Mouse (Mus musculus) c-Kit-negative CD71-positive TER-119-positive erythroid progenitor cells, embryonic 14.5 days (primary cell): ENCODE measurements around the gene Camta1.
A peak's percentile ranks its signal among the peaks of the same experiment; 100 is the strongest.

Experiments
- DNase-seq: peaks from one replicate; pipeline ENCODE4 v3.0.0-alpha.2; 2013; ENCODE audit warnings: low read depth, low spot score

The Camta1 gene

DNA sequence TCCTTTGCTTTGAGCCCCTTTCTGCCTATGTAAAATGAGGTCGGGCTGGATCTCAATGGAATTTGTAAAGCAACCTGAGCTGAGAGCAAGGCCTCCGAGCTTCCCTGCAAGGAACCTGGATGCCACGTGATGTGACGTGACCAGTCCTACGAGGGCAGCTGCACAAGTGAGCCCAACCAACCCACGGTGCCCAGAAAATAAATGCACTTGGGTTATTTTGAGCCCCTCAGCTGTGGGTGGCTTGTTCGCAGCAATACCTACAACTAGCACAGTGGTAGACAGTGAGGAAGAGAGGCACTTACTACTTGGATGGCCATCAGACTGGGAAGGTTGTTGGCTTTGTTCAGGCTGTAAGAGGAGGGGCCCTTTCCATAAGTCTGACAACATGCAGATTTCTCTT, 747.1 kb downstream of the Camta1 start:
- no peak for DNase-seq

DNA sequence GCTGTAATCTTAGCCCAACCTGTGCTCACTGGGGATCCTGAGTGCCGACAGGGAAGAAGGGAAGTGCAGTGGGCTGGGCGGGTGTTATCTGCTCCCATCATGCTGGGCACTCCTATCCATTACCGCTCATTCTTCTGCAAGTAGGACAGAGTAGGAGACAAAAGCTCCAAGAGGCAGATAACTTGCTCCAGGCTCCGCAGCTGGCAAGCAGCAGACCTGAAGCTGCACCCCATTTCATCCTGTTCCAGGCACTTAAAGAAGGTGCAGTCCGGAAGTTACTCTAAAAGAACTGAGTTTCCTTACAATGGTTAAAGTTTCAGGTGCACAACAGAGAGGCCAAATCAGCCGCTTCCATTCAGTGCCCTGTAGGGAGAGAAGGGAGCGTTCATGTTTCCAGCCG, 750.5 kb downstream of the Camta1 start:
- no peak for DNase-seq

DNA sequence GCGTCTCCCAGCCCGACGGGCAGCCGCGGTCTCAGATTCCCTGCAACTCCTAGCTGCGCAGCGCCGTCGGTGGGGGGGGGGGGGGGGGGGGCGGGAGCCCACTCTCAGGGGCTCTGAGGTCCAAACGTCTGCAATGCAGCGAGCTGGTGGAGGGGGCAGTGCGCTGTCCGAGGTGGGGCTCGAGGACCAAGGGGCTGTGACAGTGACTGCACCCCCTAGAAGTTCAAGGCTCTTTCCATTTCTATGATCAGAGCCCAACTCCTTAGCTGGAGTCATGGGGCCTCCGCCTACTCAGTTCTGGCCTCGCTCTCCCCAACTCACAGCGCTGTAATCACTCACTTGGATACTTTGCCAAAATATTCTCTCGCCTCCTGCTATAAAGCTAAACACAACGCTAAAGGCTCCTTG, 752.8 kb downstream of the Camta1 start:
- DNase-seq: no peak

DNA sequence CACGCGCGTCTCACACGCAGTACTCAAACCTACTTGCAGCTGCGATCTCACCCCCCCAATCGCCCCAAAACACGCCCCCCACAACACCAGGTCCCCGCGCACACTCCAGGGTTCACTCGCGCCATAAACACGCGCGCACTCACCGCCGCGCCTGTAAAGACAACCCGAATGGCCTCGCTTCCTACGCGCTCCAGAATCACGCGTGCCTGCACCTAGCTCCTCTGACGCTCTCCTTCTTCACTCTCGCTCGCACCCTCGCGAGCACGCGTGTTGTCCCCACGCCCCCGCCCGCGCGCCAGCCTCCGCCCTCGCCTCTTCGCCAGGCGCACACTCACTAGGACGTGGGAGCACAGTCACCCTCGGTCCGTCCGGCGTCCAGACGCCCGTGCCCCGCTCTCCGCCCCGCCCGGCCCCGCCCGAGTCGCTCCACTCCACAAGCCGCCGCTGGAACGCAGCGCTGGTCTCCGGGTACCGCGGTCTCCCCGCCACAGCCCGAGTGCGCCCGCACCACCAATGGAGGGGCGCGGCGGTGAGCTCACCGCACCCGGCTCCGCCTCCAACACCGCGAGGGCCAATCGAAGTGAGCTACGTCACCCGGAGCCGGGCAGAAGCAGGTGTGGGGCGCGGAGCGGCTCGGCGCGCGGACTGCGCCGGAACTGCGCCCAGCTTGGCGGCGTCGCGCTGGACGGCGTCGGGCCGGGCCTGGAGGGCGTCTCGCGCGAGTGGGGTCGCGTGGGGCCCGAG, 753.5 kb downstream of the Camta1 start:
- no peak for DNase-seq

DNA sequence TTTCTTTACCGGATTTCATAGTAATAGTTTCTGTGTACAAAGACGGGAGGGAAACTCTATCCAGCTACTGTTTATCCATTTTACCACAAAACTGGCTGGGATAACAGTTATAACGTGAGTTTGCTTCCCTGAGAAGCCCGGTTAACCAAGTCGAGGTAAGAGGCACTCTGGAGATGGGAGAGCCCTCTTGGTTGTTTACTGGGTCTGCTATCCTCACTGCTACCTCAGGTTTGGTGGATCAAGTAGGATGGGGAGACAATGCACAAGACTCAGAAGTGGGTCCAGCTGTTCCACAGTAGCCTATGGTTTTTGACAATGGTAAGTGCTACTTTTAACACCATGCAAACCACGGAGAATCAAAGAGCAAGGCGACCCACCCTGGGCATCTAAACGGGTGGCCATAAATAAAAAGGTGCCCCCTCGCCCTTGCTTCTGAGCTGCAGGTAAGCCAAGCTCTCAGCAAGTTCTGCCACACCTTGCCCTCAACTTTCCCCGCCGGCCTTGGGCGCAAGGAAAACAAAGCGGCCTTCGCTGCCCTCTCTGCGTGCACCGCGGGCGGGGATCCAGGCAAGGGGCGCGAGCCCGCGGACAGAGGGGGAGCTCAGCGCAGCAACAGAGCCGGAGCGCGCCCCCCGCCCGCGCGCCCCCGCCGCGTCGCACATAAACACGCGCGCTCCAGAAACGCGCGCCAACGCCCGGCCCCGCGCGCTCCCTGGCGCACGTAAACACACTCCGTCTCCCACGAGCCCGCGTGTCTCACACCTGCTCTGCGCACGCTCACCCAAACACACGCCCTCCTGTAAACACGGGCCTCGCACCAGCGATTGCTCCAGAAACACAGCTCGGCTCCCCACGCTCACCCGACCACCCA, 754.3 kb downstream of the Camta1 start:
- no peak for DNase-seq

DNA sequence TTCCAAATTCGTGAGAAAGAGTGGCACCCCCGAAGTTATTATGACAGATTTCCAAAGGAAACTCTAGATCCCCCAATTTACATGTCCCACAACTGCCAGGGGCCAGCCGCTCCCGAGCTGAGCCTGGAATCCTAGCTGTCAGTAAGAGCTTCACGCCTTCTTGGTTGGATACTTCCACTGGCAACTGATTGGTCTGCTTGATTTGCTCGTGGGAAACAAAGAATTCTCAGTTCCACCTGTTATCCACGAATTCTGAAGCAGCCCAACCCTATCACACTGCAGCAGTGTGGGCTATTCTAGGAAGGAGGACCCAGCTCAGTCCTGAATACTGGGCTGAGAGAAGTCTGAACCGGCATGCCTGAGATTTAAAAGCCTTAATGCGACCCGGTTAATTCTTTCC, 755.2 kb downstream of the Camta1 start:
- DNase-seq: no peak

DNA sequence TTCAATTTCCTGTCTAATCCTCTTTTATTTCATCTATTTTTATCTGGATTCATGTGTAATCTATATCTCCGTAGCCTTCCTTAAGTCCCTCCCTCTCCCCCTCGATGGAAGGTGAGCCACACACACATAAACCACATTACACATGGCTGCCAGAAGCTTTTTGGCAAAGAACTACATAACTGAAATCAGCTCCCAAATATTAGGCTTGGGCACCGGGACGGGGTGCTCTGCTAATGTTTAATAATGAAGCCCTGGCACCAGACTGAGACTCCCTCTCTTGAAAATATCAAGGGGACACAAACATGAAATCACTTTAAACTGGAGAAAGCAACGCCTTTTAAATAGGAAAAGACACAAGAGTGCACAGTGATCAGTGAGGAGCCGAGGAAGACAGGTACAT, 755.8 kb downstream of the Camta1 start:
- DNase-seq: no peak

DNA sequence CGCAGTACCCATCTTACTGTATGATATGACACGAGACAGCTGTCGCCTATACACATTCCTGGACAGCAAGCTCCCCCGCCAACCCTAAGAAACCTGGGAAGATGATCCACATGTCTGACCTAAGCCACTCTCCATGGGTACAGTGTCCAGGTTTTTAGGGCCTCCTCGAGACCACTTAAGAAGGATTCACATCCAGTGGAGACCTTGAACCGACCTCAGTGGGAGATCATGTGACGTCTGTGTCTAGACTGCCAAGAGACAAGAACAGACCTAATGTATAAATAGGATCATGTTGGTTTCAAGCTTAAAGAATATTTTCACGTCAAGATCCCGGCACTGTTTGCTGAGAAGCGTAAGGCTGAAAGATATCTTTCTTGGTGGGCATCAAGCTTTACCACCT, 757.5 kb downstream of the Camta1 start:
- DNase-seq: no peak

DNA sequence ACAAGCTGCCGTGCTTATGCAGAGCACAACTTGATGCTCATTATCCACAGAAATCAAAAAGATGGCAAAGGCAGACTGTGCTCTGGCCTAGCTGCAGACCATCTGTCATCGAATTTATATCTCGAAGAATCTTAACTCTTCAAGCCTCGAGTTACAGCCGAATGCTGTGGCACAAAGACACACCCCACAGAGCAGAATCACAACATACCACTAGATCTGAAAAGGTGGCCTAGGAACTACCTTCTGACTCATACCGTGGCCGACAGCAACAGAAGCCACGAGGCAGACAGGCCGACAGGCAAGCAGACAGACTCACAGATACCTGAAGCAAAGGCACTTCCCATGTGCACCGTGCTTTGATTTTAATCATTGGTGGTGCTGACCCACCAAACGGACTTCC, 758.0 kb downstream of the Camta1 start:
- DNase-seq: no peak

DNA sequence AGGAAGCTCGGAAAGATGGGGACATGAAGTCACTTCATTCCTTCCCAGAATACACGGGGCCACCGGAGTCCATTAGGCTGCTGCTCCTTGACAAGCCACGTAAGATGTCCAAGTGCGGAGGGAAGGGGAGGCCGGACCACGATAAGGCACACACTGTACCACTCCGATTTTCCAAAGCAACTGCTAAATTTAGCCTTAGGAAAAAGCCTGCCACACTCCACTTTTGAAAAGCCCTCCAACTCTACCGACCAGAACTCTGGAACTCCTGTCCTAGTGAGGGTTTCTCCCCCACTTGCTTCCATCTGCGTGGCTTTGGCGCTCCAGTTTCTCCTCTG, 764.6 kb downstream of the Camta1 start:
- DNase-seq: no peak

DNA sequence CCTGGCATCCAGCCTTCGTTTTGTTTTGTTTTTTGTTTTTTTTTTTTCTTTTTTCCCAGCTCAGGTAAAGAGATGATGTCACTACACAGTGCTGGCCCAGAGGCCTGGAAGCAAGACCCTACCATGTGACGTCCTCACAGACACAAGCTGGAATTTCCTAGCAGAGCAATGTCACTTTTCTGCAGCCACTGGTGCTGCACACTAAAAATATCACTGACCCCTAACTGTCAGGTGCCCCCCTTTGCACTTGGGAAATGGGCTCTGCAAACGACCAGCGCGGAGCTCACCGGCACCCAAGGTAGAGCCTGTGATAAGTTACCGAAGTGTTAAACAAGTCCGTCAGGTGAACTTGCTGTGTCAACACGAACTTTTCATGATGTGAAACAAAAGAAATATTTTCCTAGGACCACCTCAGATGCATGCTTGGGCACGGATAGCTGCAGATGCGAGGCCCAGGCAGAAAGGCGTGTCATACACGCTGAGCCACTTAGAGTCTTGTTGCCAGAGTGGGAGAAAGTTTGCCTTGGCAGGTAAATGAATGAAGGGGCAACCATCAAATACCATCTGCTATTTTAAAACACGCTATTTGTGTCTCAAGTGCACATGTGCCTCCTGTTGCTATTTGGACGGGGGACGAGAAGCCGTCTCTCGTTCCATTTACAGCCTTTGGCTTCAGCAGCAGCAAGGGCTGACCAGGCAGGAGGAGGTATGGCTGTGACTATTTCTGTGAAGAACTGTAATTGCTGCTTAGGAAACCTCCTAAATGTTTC, 765.2 kb downstream of the Camta1 start:
- DNase-seq: no peak

DNA sequence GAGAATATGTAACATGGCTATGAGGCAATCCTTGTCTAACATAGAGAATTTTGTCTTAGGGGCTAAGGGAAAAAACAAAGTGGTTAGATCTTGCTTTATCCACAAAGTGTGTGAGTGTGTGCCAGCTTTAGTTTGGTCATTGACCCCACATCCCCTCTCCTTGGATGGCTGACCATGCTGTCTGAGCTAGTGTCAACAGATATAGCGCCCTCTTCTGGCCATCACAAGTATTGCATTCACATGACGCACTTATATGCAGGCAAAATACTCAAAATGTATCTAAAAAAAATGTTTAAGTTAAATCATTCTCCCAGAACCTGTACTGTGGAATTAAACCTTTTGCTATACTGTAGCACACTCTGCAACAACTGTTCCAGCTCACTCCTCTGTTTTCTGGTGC, 766.5 kb downstream of the Camta1 start:
- peak; percentile 22 for DNase-seq

DNA sequence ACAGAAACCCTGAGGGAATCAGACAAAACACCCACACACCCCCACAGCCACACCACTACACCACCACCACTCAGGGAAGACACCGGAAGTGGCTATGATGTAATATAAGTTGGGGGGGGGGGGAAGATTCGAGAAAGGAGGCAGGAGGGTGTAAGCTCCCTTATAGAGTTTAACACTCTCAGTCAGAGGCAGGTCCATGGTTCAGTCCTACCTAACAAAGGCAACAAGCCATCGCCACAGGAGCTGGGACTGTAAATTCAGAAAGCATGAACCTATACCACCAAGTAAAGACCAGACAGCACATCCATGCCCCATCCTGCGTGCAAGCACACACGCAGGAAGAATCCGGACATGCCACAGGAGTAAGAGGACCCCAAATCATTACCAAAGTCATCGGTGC, 772.4 kb downstream of the Camta1 start, which contains the start of gene Gm13090:
Gm13090 (plus strand) TSS at position 301 of the 400 bp plus-strand sequence.
- no peak for DNase-seq

DNA sequence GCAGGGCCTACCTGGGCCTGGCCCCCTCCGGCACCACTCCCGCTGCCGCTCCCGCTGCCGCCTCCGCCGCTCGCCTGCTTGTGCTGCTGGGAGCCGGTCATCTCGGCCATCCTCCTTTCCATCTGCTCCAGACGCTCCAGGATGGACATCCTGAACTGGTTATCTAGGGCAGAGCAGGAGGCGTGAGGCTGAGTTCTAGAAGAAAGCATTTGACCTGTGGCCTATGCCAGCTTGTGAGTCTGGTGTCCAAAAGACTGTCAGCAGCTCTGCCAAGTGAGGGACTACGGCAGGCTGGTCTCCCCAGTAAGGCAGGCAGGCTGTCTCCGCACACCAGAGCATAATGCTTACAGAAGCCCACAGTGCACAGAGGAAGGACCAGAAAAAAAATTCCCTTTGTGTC, 772.9 kb downstream of the Camta1 start:
- DNase-seq: no peak

DNA sequence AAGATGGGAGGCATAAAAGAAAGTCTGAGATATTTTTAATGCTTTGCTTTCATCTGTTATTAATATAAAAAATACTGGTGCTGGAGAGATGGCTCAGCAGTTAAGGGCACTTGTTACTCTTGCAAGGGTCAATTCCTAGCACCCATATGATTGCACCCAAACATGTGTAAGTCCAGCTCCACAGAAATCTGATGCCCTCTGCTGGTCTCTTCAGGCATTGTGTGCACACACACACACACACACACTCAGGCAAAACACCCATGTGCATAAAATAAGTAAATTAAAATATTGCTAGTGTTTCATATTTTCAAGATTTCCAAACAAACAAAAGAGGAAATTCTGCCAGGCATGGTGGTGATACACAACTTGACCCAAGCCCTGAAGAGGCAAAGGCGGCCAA, 774.3 kb downstream of the Camta1 start:
- DNase-seq: no peak

DNA sequence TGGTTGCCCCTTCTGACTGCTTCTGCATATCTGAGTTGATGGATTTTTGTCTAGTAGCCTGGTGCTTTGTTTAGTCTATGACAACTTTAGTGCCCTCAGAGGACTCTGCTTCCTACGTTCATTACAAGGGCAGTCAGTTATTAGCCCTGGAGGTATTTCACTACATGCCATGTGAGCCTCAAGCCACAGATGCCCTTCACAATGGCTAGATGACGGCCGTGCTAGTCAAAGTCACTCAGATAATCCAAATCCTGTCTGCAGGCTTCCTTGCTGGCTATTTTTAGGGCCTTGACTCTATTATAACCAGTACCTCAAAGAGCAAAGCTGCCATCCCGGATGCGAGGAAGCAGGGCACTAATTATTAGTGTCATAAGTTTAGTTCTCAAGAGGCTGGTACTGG, 778.6 kb downstream of the Camta1 start:
- DNase-seq: no peak

DNA sequence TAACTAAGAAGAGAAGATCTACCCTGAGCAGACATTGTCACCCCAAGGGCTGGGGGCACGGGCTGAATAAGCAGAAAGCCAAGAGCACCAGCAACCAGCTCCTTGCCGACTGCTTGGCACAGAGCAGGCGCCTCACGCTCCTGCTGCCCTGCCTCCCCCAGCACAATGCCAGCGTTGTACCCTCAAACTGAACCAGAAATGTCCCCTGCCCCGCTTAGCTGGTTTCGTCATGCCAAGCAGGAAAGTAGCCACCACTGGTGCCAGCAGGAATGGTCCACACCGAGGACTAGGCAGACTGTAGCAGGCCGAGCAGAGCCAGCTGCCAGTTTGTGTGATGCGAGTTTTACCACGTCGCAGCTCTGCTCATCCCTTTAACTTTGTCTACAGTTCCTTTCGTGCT, 779.7 kb downstream of the Camta1 start:
- no peak for DNase-seq

DNA sequence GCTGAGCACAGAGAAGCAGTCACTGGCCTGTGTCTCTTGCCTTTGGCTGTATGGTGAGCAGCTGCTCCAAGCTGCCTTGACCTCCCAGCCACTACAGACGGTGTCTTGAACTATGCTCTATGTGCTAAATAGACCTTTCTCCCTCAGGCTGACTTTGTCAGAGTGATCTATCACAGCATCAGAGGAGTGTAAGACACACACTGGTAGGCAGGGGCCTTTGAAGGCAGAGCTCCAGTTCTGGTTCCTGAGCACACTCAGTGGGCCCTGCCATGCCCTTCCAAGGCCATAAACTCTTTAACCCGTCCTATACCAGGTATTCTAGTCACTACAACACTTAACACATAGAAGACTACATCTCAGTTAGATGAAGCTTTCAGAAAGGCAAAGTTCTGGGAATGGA, 780.3 kb downstream of the Camta1 start:
- DNase-seq: no peak

DNA sequence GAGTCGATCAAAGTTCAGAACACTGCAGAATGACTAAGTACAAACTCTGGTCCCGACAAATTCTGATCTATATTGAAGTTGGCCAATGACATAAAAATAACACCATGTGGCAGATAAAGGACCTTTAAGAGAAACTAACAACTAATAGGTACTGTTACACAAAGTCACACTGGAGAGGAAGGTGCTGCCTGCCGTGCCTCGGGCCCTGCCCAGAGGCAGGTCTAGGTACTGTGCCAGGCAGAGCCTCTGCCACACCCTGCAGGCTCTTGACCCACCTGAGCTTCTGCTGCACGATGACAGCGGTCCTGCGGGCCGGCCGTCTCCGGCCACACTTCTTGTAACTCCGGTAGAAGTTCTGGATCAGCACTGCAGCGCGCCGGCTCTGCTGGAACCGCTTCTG, 786.9 kb downstream of the Camta1 start:
- no peak for DNase-seq

DNA sequence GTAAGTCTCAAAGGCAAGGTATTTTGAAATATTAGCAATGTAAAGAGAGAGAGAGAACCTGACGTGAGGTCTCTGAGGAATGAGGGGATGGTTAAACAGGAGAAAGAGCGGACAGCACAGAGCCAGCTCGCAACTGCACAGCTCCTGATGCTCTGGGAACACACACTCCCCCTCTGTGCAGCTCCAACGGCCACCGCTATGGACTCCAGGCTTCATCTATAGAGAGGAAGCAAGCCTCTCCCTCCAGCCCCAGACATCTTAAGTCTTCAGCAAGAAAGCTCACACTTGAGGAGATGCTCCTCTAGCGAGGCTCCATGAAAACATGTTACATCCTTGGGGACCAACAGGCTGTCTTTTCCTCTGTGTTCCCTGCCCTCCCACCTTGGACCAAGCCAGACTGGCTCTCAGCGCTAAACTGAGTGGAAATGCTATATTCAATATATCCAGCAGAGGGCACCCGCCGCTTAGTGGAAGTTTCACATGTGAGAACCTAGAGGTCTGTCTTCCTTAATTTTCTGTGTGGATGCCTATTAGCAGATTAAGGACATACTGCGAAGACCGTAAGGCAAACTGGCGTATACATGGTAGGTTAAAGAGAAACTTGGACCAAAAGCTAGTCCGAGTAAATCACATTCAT, 788.5 kb downstream of the Camta1 start:
- DNase-seq: no peak

DNA sequence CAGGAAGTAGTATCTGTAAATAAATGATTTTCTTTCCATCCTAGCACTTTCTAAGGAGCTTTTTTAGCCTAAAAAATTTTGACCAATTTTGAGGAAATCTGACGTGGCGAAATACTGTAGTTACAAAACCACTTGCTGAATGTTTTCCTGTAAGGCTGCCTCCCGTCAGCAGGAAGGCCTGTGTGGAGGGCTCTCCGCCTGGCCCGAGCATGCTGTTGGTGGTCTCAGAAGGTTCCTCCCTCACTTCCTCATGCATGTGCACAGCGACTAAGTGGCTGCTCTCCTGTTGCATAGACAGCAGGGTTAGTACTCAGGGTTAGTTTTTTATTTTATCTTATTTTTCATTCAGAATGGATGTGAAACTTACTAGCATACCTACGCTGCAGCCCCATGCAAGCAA, 790.7 kb downstream of the Camta1 start:
- DNase-seq: no peak

DNA sequence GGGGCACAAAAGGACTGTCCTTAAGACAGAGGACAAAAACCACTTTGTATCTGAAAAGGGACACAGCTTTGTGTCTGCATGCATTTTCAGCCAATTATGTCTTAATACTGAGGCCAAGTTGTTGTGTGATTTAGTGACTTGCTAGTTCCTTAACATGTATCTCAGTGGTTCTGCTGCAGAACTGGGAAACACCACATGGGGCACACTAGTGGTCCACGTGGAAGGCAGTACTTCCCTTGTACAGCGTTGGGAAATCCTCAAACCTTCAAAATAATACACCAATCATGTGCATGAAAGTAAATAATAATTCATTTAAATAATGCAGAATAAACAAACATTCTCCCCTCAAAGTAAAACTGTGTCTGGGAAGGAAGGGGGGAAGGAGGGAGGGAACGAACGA, 792.9 kb downstream of the Camta1 start:
- no peak for DNase-seq
